ENCODE assay signal across 18 mouse cellular contexts in the genomic region with DNA sequence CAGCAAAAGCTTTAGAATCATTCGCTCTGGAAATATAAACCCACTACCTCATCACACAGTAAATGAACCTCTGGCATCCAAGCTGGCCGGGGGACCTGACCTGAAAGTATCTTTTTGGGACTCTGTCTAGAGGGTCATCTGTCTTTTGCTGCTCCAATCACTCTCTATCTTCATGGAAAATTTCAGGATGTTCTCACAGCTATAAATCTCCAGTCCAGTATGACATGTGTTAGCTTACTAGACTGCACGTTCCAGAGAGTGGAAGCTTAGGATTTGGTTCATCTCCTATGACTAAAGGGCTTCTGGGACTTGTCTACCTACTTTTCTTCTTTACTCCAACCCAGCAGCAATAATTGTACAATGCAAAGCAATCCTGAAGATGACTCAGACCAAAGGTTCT.
DNase-seq lines count a peak whose midpoint lies in the region; ATAC-seq lines count a peak whose summit lies in the region.
"Had no signal": no experiment of that assay in that cellular context is flagged by ENCODE, and none has a peak within 500 bp of the region (broad histone marks: within the 10 kb centered on the region; RNA-seq: fewer than 3 reads in every experiment).

No protein-coding gene starts in this region.

- H3K4me1 ChIP-seq in heart, embryonic 12.5 days (replicated peaks) = 0 out of 2 replicates have a peak, but pooled peaks cover 4% of the 10 kb centered on the region
- peaks cover 3% of the 10 kb centered on the region; the same call in 1 of the 2 replicates for H3K4me1 ChIP-seq in limb, embryonic 10.5 days
- H3K4me1 ChIP-seq: embryonic facial prominence, embryonic 12.5 days had no signal

- DNase-seq in heart, adult 11 months = peak; percentile 68
- DNase-seq in limb, embryonic 10.5 days (ENCODE audit: low spot score) = peak; percentile 2
- no peak for DNase-seq in urinary bladder, adult 18-20 months (ENCODE audit: low spot score in 2 of 2)
- DNase-seq in spleen, postnatal 36 days (ENCODE audit: low spot score in 2 of 2) = no peak
- DNase-seq: adrenal gland, adult 2 months; adrenal gland, postnatal 10 days; adrenal gland, postnatal 25 days; cerebellum, adult 11-12 months; cerebellum, adult 2 months; cerebellum, adult 9-10 months; cerebellum, postnatal 10 days; cerebellum, postnatal 25 days; forebrain, postnatal 0 days had no signal

- H3K9me3 ChIP-seq in heart, embryonic 12.5 days (replicated peaks) = no peaks in the 10 kb centered on the region
- no peaks in the 10 kb centered on the region for H3K9me3 ChIP-seq in limb, embryonic 10.5 days (replicated peaks)
- H3K9me3 ChIP-seq: embryonic facial prominence, embryonic 10.5 days; embryonic facial prominence, embryonic 12.5 days; forebrain, embryonic 13.5 days; forebrain, embryonic 15.5 days had no signal

- 66% methylated on average over 3 of the region's 3 CpGs for WGBS in heart, embryonic 12.5 days
- 80% methylated on average over 3 of the region's 3 CpGs for WGBS in limb, embryonic 10.5 days

- no peaks in the 10 kb centered on the region for H3K36me3 ChIP-seq in heart, embryonic 12.5 days
- H3K36me3 ChIP-seq in limb, embryonic 10.5 days = no peaks in the 10 kb centered on the region
- H3K36me3 ChIP-seq: embryonic facial prominence, embryonic 10.5 days; embryonic facial prominence, embryonic 12.5 days; forebrain, embryonic 15.5 days had no signal

- H3K4me2 ChIP-seq in heart, embryonic 12.5 days = no peak overlapping the region
- H3K4me2 ChIP-seq: embryonic facial prominence, embryonic 12.5 days; forebrain, embryonic 13.5 days; forebrain, embryonic 15.5 days had no signal

- no peak for ATAC-seq in heart, embryonic 12.5 days (ENCODE audit: insufficient number of reproducible peaks, low FRiP score)
- ATAC-seq: forebrain, embryonic 13.5 days; forebrain, embryonic 15.5 days; forebrain, postnatal 0 days had no signal

- H3K9ac ChIP-seq in heart, embryonic 12.5 days = no peak overlapping the region
- H3K9ac ChIP-seq: embryonic facial prominence, embryonic 12.5 days; forebrain, embryonic 13.5 days; forebrain, embryonic 15.5 days; forebrain, postnatal 0 days had no signal

- no peaks in the 10 kb centered on the region for H3K27me3 ChIP-seq in heart, embryonic 12.5 days (replicated peaks)
- no peaks in the 10 kb centered on the region for H3K27me3 ChIP-seq in limb, embryonic 10.5 days (ENCODE audit: low read depth, poor library complexity, severe bottlenecking)
- H3K27me3 ChIP-seq: embryonic facial prominence, embryonic 12.5 days; forebrain, embryonic 13.5 days; forebrain, embryonic 15.5 days had no signal

- H3K27ac ChIP-seq in heart, embryonic 12.5 days (ENCODE audit: poor library complexity, severe bottlenecking) = no peak overlapping the region
- no peak overlapping the region for H3K27ac ChIP-seq in limb, embryonic 10.5 days
- H3K27ac ChIP-seq: embryonic facial prominence, embryonic 10.5 days; embryonic facial prominence, embryonic 12.5 days; forebrain, embryonic 13.5 days; forebrain, embryonic 15.5 days had no signal

- H3K4me3 ChIP-seq in heart, embryonic 12.5 days = no peak overlapping the region
- no peak overlapping the region for H3K4me3 ChIP-seq in limb, embryonic 10.5 days
- H3K4me3 ChIP-seq: embryonic facial prominence, embryonic 10.5 days; embryonic facial prominence, embryonic 12.5 days; forebrain, embryonic 13.5 days; forebrain, embryonic 15.5 days had no signal

Comparison
In these comparisons a context has a peak if more than half of its experiments do, and no peak if none do; other contexts are left out.
1. DNase-seq: peak in heart, adult 11 months (single experiment) and limb, embryonic 10.5 days (single experiment); none in urinary bladder, adult 18-20 months (0 of 2) and spleen, postnatal 36 days (0 of 2).